Mouse (Mus musculus) bone marrow macrophage, adult 2 months (primary cell): ENCODE measurements at regions not wholly inside any gene's neighbourhood (a gene's known extent, or its start where the extent isn't known, plus 50 kb on each side); places are given as distances from the start of the nearest gene placed in this dataset.

Experiments
- CTCF ChIP-seq: IDR thresholded peaks from 2 replicates; pipeline ENCODE4 v1.5.1; 2012; ENCODE audit warnings: low read depth, mild to moderate bottlenecking, low read length, moderate library complexity
- POLR2A ChIP-seq: IDR thresholded peaks from 2 replicates; pipeline ENCODE4 v1.6.1; 2012; ENCODE audit warnings: mild to moderate bottlenecking, low read depth, low read length, borderline replicate concordance

DNA sequence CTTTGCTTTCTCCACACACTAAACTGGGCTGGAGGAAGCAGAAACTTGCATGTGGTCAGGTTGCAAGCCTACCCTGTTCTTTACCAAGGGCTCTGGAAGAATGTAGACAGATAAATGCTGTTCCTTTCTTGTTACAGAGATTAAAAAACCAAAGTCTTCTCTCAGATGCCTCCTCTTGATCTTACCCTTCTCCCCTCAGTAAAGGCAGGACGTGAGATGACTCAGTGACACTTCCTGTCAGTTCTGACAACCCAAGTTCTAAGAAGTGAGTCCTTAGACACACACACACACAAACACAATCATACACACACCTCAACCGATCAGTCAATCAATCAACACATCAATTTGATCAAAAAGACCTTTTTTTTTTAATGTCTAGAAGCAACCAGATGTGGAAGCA lies 168.8 kb upstream of the Atp2b1 start:
- TF ChIP-seq CTCF (no peak), POLR2A (no peak)
